Mouse (Mus musculus): ENCODE measurements around the gene Nol12.

Nol12 gene

DNA sequence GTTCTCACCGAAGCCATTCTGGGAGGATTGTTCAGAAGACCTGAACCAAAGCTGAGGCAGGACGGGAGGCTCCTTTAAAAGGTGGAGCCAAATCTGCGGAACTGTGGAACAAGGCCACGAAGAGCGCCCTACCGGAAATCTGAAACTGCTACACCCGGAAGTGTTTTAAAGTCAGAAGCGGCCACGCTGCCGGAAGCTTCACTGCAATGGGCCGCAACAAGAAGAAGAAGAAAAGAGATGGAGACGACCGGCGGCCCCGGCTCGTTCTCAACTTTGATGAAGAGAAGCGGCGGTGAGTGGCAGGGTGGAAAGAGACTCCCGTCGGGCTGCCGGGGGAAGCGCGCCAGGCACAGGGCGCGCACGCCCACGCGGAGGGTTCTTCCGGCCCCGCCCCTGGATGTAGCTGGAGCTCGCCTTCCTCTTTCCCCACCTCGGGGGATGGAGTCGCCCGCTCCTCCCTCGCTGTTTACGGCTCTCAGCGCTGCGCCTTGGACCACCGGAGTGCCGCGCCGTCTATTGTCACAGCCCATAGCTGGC lies at the start of gene Nol12:
Gene Nol12, plus strand, starts transcription at position 150 of the 537 bp plus-strand sequence.
- DNase-seq (ENCODE audit: low spot score in 2 of 2), result peak; percentile 78 to 82

DNA sequence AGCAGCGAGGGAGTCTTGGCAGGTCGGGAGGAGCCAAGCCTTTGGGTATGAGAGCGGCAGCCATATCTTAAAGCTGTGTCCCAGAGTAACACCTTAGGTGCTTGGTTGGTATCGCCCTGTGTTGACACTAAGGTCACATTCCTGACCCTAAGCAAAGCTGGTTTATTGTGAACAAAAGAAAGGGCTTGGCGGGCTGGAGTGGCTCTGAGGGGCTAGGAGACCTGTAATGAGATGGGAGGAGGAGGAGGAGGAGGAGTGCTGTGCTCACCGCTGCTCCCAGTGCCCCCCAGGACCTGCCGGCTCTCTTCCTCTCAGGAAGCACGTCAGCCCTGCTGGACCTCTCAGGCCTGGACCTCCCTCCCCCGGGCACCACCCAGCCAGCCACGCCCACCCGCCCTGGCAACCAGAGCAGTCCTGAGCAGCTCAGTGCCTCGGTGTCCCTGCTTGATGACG lies 45.3 kb upstream of the Nol12 start:
- no peak for DNase-seq (ENCODE audit: low spot score in 2 of 2)

- no peak for DNase-seq (ENCODE audit: low spot score in 2 of 2)
These were observed 42.3 kb upstream of the Nol12 start for GRCm38 (mm10) chr15:78892440-78892839.

DNA sequence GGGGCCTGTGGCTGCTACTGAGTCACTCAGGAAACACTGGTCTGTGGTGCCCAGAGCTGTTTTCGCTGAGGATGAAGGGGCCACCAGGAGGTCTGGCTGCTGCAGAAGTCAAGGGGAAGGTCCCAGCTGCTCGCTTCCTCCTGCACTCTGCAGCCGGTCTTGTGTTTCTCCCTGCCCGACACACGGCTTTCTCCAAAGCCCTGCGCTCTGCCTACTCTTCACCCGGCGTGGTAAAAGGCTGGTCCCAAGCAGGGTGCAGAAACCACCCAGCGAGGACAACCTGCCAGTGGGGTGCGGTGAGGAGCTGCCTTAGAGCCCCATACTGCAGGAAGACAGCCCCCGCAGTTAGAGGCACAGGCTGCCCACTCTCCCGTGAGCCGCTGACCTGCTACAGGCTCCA lies 40.0 kb upstream of the Nol12 start:
- DNase-seq (ENCODE audit: low spot score in 2 of 2), result peak; percentile 52 to 58

GRCm38 (mm10) chr15:78895741-78896140 lies 39.0 kb upstream of the Nol12 start:
- no peak for DNase-seq (ENCODE audit: low spot score in 2 of 2)

- peak; percentile 45 to 60 for DNase-seq (ENCODE audit: low spot score in 2 of 2)
These were observed 38.6 kb upstream of the Nol12 start for GRCm38 (mm10) chr15:78896149-78896548.

DNA sequence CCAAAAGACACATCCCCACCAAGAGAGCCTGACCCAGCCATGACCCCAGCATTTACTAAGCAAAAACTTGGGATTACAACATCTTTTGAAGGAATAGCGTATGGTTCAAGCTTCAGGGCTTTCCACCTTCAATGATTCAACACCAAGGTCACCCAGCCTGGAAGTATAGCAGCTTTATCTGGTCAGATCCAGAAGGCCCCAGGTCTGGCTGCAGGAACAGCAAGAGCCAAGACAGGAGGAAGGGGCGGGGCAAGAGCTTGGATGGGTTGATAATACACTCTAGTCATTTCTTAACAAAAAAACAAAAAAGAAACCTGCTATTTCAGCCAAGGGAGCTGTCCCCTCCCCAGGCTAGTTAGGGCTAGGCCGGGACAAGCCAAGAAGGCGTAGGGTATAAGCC lies 37.2 kb upstream of the Nol12 start:
- DNase-seq (ENCODE audit: low spot score in 2 of 2), result no peak

GRCm38 (mm10) chr15:78898507-78899001 lies 36.2 kb upstream of the Nol12 start:
- peak; percentile 60 for DNase-seq (ENCODE audit: low spot score in 2 of 2)

- no peak for DNase-seq (ENCODE audit: low spot score in 2 of 2)
These were observed 35.4 kb upstream of the Nol12 start, which contains the start of gene Gm49510 for GRCm38 (mm10) chr15:78899409-78899739. Gene Gm49510 (plus strand): TSS chr15:78899667.

DNA sequence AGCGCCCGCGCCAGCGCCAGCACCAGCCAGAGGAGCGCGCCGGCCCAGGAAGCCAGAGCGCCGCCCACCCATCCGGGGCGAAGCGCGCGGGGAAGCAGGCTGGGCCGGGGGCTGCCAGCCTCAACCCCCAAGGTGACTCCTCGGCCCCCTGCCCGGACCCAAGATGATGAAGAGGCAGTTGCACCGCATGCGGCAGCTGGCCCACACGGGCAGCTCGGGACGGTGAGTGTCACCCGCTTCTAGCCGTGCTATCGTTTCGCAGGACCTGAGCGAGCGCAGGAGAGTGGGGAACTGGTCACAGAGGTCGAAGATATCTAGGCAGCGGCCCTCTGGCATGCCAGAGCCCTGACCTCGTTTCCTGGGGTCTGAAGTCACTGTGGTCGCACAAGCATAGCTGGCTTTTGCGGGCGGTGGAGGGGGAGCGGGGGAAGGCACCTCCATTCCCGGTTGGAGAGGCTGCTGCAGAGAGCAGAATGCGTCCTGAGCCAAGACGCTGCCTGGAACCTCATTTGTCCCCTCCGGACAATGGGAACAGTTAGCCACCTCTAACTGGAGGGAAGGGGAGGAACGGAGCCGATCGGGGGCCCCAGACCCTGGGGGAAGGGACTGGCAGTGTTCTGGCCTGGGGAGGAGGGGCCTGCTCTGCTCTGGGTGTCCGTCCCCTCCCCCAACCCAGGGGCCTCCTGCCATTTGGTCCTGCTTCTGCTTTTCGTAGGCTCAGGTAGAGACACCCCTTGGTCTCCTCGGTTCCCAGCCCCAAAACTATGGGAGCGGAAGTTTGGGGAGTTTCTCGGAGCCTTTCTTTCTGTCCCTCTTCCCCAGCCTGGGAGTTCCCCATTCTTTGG lies 34.8 kb upstream of the Nol12 start, which contains the start of gene Sh3bp1:
Gene Sh3bp1, plus strand, starts transcription at position 29 of the 845 bp plus-strand sequence.
- peak; percentile 73 to 76 for DNase-seq (ENCODE audit: low spot score in 2 of 2)

GRCm38 (mm10) chr15:78900585-78901421 lies 33.9 kb upstream of the Nol12 start:
- no peak for DNase-seq (ENCODE audit: low spot score in 2 of 2)

- no peak for DNase-seq (ENCODE audit: low spot score in 2 of 2)
These were observed 33.3 kb upstream of the Nol12 start for GRCm38 (mm10) chr15:78901422-78901789.

DNA sequence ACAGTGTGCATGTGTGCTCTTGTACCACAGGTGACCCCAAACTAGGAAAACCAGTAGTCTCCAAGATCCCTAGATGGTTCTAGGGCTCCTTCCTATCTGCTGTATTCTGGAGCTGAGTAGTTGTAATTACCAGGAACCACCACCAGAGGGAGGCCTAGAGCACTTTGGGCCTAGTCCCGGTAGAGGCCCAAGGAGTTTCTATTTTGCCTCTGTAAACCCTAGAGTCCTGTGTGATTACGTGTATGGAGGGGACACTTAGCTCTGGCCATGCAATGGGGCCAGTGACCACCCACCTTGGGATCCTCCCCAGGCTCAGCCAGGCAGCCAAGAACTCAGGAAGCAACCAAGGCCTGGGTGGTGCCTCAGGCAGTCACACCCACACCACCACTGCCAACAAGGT lies 31.5 kb upstream of the Nol12 start:
- DNase-seq (ENCODE audit: low spot score in 2 of 2), result peak; percentile 64 to 72

DNA sequence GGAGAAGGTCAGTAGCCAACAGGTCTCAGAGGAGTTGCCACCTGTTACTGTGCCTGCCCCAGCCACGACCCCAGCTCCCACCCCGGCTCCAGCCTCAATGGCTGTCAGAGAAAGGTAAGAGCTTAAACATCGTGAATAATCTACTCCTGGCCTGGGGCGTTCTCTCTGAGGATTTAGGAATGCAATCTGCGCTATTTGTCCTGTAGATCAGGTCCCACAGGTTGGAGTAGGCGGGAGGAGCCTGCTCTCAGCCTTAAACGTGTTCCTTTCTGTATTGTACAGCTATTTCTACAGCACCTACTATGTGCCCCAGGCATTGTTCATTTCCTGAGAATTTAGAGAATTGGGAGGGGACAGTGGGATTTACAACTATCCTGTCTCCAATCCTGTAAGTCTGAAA lies 26.3 kb upstream of the Nol12 start:
- no peak for DNase-seq (ENCODE audit: low spot score in 2 of 2)

- no peak for DNase-seq (ENCODE audit: low spot score in 2 of 2)
These were observed 25.8 kb upstream of the Nol12 start for GRCm38 (mm10) chr15:78908982-78909381.

- peak in 1 of 2 experiments; percentile 56 for DNase-seq (ENCODE audit: low spot score in 2 of 2)
These were observed 22.7 kb upstream of the Nol12 start for GRCm38 (mm10) chr15:78912040-78912439.

- DNase-seq (ENCODE audit: low spot score in 2 of 2), result peak; percentile 97 to 98
These were observed 21.1 kb upstream of the Nol12 start, which contains the start of gene Pdxp for GRCm38 (mm10) chr15:78913632-78914090. Gene Pdxp (plus strand): TSS chr15:78913919.

GRCm38 (mm10) chr15:78914091-78914822 lies 20.5 kb upstream of the Nol12 start:
- no peak for DNase-seq (ENCODE audit: low spot score in 2 of 2)

DNA sequence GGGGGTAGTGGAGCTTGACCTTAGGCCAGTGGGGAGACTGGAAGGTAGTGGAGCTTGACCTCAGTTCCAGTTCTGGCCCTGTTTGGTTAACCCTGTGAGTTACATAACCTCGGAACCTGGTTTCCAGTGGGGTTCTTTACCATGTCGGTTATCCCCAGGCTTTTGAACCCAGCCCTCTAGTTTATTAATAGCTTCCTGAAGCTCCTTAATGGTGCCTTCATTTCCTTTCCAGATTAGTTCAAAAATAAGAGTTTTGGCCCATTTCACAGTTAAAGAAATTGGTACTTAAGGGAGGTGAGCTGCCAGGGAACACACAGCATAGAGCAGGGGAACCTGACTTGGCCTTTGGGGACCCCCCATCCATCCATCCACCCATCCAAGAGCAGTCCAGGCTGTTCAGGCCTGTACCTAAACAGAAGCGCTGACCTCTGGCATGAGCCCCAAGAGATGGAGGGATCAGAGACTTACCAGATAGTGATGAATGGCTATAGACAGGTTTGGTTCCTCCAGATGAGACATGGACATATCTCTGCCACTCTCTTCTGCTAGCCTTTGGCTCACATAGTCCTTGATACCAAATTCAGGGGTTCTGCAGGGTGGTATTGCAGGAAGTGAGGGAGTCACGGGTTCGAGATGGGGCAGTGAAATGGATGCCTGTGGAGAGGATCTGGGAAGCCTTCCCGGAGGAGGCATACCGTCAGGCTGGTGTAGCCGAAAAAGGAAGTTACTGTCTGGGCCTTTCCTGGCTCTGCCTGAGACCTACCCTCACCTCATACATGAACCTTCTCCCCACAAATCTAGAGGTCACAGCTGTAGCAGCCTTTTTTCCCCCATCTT lies 19.7 kb upstream of the Nol12 start:
- DNase-seq (ENCODE audit: low spot score in 2 of 2), result no peak

GRCm38 (mm10) chr15:78915660-78916017 lies 19.1 kb upstream of the Nol12 start:
- peak; percentile 74 to 80 for DNase-seq (ENCODE audit: low spot score in 2 of 2)

All from spleen, postnatal 36 days (tissue).